Mouse (Mus musculus): Measurements from ENCODE around the gene Ubxn10. TPM values are rescaled to one million over a fixed set of nuclear protein-coding genes. Genes with fewer than 3 reads are reported as not detected.

Gene Ubxn10
- total RNA-seq, 2 experiments from 2014 or later: 0.88 to 0.99 TPM

GRCm38 (mm10) chr4:138708636-138709035 lies 28.3 kb downstream of the Ubxn10 start:
- intact Hi-C loops (cut with DNase I): loop anchor here (1.0 to 2.0 kb wide), 2 partner anchors 40 to 142 kb away; no protein-coding TSS in a partner anchor
- DNase-seq (ENCODE audit: low spot score in 2 of 2): peak in 1 of 2 experiments; percentile 61

GRCm38 (mm10) chr4:138706620-138707019 lies 30.3 kb downstream of the Ubxn10 start:
- DNase-seq (ENCODE audit: low spot score in 2 of 2): no peak
- intact Hi-C loops (cut with DNase I): no loop called here

- intact Hi-C loops (cut with DNase I): loop anchor here (5.0 kb wide), 1 partner anchor 142 kb away; no protein-coding TSS in a partner anchor
- no peak for DNase-seq (ENCODE audit: low spot score in 2 of 2)
These were observed 32.8 kb downstream of the Ubxn10 start for GRCm38 (mm10) chr4:138704169-138704568.

GRCm38 (mm10) chr4:138703591-138703990 lies 33.4 kb downstream of the Ubxn10 start:
- DNase-seq (ENCODE audit: low spot score in 2 of 2): no peak
- intact Hi-C loops (cut with DNase I): loop anchor here (5.0 kb wide), 1 partner anchor 141 kb away; no protein-coding TSS in a partner anchor

- no peak for DNase-seq (ENCODE audit: low spot score in 2 of 2)
- intact Hi-C loops (cut with DNase I): loop anchor here (5.0 kb wide), 1 partner anchor 140 kb away; no protein-coding TSS in a partner anchor
These were observed 34.4 kb downstream of the Ubxn10 start for GRCm38 (mm10) chr4:138702528-138702927.

DNA sequence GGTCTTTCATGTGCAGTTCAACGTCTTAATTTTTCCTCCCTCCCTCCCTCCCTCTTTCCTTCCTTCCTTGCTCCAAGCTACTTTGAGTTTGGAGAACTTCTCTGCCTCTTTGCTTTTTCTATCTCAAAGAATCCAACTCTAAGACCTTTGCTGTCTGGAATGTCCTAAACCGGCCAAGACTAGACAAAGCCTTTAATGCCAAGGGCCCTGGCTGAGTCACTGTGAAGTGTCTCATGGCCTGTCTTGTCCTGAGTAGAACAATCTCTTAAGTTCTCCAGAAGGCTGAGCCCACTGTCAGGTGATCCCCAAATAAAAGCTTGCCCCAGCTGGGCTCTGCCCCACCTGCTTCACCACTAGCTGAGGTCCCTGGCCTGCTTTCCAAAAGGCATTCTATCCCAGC lies 34.9 kb downstream of the Ubxn10 start:
- DNase-seq (ENCODE audit: low spot score in 2 of 2): no peak
- intact Hi-C loops (cut with DNase I): loop anchor here (5.0 kb wide), 1 partner anchor 140 kb away; no protein-coding TSS in a partner anchor

DNA sequence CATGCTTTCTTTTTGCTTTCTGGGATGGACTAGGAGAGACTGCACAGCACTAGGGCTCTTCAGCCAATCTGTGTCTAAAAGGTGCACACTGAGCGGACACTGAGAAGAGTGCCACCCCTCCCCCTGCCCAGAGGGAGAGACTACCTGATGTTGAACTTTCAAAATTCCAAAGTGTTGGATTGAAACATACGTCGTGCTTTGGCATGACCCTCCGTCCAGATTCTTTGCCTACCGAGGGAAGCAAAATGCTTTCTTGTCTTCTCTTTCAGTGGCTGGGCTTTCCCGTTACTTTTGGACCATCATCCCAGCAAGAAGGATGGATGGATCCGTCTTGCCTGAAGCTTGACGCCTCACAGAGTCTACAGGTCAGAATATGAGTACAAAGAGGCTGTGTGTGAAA lies 35.9 kb downstream of the Ubxn10 start:
- intact Hi-C loops (cut with DNase I): loop anchor here (5.0 kb wide), 1 partner anchor 139 kb away; no protein-coding TSS in a partner anchor
- DNase-seq (ENCODE audit: low spot score in 2 of 2): no peak

DNA sequence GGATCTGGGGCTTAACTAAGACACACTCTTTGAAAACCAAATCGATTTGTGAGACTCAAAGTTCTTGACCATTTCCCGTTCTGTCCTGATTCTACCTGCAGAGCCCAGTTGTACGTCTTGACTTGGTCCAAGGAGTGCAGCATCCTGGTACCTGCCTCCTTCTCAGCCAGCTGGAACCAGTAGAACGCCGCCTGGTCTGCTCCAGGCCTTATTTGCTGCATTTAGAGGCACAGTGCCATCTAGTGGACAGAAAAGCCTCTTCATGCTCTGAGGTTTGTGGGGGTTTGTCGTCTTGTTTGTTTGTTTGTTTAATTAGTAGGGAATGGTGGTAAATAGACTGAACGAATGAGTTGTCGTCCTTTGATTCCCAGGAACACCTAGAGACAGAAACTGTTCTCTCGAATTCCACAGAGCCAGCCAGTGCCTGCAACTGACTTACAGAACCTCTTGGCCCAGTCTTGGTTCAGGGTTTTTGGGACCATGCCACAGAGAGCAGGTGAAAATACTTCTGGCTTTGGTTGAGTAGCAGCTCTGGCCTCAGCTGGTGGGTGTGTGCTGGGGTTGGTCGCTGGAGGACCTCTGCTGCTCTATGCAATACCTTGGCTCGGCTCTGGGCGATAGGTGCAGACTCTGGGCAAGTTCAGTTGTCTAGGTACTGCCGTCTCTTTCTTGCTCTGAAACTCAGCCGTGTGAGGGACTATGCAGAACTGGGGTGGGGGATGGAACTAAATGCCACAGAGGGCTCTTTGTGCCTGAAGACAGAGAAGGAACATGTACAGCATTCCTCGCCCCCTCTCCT lies 36.6 kb downstream of the Ubxn10 start:
- DNase-seq (ENCODE audit: low spot score in 2 of 2): peak; percentile 81 to 83
- intact Hi-C loops (cut with DNase I): loop anchor here (1.0 to 5.0 kb wide), 2 partner anchors 138 to 253 kb away; no protein-coding TSS in a partner anchor

GRCm38 (mm10) chr4:138698296-138698695 lies 38.7 kb downstream of the Ubxn10 start:
- no peak for DNase-seq (ENCODE audit: low spot score in 2 of 2)
- intact Hi-C loops (cut with DNase I): loop anchor here (2.0 kb wide), 1 partner anchor 193 kb away; no protein-coding TSS in a partner anchor

GRCm38 (mm10) chr4:138697166-138697860 lies 39.7 kb downstream of the Ubxn10 start:
- DNase-seq (ENCODE audit: low spot score in 2 of 2): no peak
- intact Hi-C loops (cut with DNase I): no loop called here

DNA sequence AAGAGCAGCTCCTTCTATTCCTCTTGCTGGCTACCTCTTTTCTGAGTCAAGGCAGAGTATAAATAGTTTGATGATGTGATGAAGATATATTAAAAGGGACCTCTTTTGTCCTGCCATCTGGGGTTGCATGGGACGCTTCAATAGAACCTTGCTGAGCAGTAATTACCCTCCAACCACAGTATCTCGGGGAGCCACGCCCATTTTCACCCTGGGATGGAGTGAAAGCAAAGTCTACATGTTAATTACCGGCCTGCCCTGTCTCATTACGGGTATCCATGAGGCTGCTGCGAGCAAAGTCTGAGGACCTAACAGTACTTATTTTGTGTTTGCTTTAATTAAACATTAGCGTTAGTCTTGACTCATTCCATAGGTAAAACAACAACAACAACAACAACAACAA lies 40.2 kb downstream of the Ubxn10 start:
- intact Hi-C loops (cut with DNase I): no loop called here
- no peak for DNase-seq (ENCODE audit: low spot score in 2 of 2)

DNA sequence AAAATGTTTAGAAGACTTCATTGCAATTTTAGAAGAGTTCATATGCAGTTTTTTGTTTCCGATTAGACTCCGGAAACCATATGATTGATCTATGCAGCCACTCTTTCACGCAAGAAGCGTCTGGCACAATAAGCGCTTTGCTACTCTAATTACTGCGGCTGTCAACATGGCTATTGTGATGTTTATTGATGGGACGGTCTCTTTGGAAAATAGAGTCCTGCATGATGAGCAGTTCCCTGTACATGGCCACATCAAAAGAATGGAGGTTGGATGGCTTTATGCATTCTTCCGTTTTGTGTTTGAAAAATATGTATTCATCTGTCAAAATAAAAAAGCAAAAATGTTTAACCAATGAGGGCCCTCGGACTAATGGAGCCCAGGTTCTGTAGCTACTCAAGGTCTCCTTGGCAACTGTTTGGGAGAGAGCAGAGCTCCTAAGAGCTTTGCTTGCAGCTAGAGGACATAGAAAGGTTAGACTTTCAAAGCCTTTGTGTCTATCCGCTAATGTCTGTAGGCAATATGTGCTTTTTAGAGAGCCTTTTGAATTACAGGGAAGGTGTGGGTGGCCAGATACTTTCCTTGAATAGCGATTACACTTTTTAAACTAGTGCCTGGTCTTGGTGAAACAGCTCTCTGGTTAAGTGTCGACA lies 43.8 kb downstream of the Ubxn10 start:
- intact Hi-C loops (cut with DNase I): no loop called here
- DNase-seq (ENCODE audit: low spot score in 2 of 2): no peak

DNA sequence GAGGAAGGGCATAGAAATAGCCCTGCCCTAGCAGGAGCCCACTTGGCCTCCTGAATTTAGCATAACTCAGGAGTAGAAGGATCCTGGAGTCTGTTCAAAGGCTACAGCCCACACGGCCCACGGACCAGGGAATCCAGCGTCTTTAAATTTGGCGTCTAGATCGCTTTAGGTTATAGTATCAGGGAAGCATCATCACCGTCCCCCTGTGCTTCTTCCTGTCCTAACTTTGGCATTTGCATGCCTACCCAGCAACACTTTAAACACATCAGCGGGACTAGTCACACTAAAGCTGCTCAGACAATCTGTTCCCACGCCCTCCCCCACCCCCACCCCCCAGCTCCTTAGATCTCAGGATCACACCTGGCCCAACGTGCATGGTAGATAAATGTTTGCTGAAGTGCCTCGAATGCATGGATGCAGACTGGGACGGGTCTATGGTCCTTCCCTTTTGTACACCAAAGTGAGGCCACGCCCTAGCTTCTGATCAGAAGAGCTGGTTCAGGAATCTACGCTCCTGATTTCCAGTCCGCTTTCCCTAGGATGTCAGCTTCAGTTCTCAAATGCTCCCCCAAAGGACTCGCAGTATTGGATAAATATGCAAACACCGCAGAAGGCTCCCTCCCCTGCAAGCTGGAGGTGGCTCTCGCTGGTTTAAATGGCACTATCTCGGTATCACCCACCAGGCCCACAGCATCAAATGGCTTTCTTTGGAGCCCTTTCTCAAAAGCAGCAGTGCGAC lies 45.4 kb downstream of the Ubxn10 start:
- DNase-seq (ENCODE audit: low spot score in 2 of 2): peak; percentile 51 to 80
- intact Hi-C loops (cut with DNase I): no loop called here

- intact Hi-C loops (cut with DNase I): no loop called here
These were observed 46.4 kb downstream of the Ubxn10 start for GRCm38 (mm10) chr4:138690561-138690960.

GRCm38 (mm10) chr4:138689094-138689512 lies 47.9 kb downstream of the Ubxn10 start:
- intact Hi-C loops (cut with DNase I): no loop called here
- peak in 1 of 2 experiments; percentile 39 for DNase-seq (ENCODE audit: low spot score in 2 of 2)

More at GRCm38 (mm10) chr4:138690561-138690960, 46.4 kb downstream of the Ubxn10 start:
- DNase-seq (ENCODE audit: low spot score in 2 of 2): no peak

GRCm38 (mm10) chr4:138685813-138686212 lies 51.2 kb downstream of the Ubxn10 start:
- DNase-seq (ENCODE audit: low spot score in 2 of 2): peak; percentile 43 to 67

DNA sequence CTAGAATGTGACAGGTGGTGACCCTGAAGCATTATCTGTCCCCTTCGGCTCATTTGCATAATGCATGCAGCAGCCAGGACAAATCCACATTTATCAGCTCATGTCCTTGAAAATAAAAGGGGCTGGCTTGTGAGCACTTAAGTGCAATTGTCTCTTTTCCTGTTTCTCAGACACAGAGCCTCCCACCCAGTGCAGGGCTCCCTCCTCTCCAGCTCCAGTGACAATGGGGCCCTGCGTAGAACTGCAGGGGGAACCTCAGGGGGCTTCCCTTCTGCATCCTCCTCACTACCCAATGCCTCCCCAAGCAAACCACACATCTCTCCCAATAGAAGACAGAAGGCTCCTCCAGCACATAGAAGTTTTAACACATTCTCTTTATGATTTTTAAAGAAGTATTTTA lies 54.2 kb downstream of the Ubxn10 start:
- intact Hi-C loops (cut with DNase I): no loop called here
- no peak for DNase-seq (ENCODE audit: low spot score in 2 of 2)

More at GRCm38 (mm10) chr4:138685813-138686212, 51.2 kb downstream of the Ubxn10 start:
- intact Hi-C loops (cut with DNase I): no loop called here

DNA sequence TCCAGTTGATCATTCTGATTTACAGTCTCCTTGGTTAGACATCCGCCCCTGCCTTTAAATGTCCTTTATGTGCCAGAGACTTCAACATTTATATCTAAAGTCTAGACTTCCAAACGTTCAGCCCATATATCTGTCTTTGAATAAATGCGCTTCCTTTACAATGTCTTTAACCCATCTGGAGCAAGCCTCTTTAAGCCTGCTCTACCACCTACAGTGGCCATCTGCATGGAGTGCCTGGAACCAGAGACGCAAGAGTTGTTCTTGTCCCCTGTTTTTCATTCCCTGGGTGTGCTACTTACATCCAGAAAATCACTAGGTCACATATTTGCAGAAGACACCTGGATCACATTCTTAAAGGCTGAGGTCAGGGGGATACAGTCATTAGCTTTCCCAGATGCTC lies 56.8 kb downstream of the Ubxn10 start:
- no peak for DNase-seq (ENCODE audit: low spot score in 2 of 2)
- intact Hi-C loops (cut with DNase I): no loop called here

- intact Hi-C loops (cut with DNase I): no loop called here
- peak; percentile 71 to 86 for DNase-seq (ENCODE audit: low spot score in 2 of 2)
These were observed 59.4 kb downstream of the Ubxn10 start for GRCm38 (mm10) chr4:138677579-138677978.
